Mouse (Mus musculus) stomach, embryonic 16.5 days (tissue): ENCODE measurements around the gene Tnfrsf13c. TPM values are rescaled to one million over a fixed set of nuclear protein-coding genes. Genes with fewer than 3 reads are reported as not detected.
"Not testable (repeated sequence)": the region's sequence is repeated elsewhere in the genome, so short reads cannot be mapped to it uniquely, and the experiment has no call there.

Experiments used
- ATAC-seq: fragments of 200-750 bp; cut with Nextera tagmentation; 2 replicates; pipeline ENCODE4 v1.8.0; 2017; ENCODE audit warnings: moderate number of reproducible peaks, moderate TSS enrichment; ENCODE audit not compliant: insufficient read depth, low FRiP score
- H3K27ac ChIP-seq: fragments of 300-500 bp; sonication (generic); 2 replicates; pipeline ENCODE4 v1.5.1; 2014; ENCODE audit warnings: low read length
- H3K27me3 ChIP-seq: fragments of 300-500 bp; sonication (generic); 2 replicates; pipeline ENCODE4 v1.6.1; 2014; ENCODE audit warnings: low read length, control low read depth, mixed read lengths; ENCODE audit not compliant: control insufficient read depth, insufficient read depth
- H3K36me3 ChIP-seq: fragments of 300-500 bp; sonication (generic); 2 replicates; pipeline ENCODE4 v1.6.1; 2014; ENCODE audit warnings: low read length; ENCODE audit not compliant: control insufficient read depth, insufficient read depth
- H3K4me1 ChIP-seq: fragments of 300-500 bp; sonication (generic); 2 replicates; pipeline ENCODE4 v1.6.1; 2014; ENCODE audit warnings: low read length, control low read depth, mixed read lengths; ENCODE audit not compliant: control insufficient read depth, insufficient read depth
- H3K4me2 ChIP-seq: fragments of 300-500 bp; sonication (generic); 2 replicates; pipeline ENCODE4 v1.6.1; 2014; ENCODE audit warnings: low read depth, low read length, mixed read lengths
- H3K4me3 ChIP-seq: fragments of 300-500 bp; sonication (generic); replicated peaks from 2 replicates; pipeline ENCODE4 v1.5.1; 2014; ENCODE audit warnings: mild to moderate bottlenecking, low read length
- H3K9ac ChIP-seq: fragments of 300-500 bp; sonication (generic); 2 replicates; pipeline ENCODE4 v1.6.1; 2014; ENCODE audit warnings: low read length
- H3K9me3 ChIP-seq: fragments of 300-500 bp; sonication (generic); replicated peaks from 2 replicates; pipeline ENCODE4 v1.6.1; 2016; ENCODE audit warnings: low read length, control low read depth; ENCODE audit not compliant: control insufficient read depth
- WGBS: fragments of 180-500 bp; shearing (Covaris S2); extraction: QIAGEN DNeasy Blood & Tissue Kit; methylation state at CpG from one replicate; pipeline ENCODE4 v1.1.7; 2014; 5-methylcytosine and 5-hydroxymethylcytosine counted together
- polyA plus RNA-seq: library from polyadenylated mRNA; unstranded; fragments of >200 nt; fragmentation: Nextera tagmentation; extraction: Ambion mirVana; gene quantifications from 2 replicates; pipeline ENCODE4 v1.2.1, GENCODE M21; 2015

Tnfrsf13c gene
- polyA plus RNA-seq, 1 experiment from 2014 or later: 0.10 TPM

- H3K4me1 ChIP-seq: no peaks in the 10 kb centered on the region
- H3K27ac ChIP-seq: no peak within 1 kb of the TSS
- H3K27me3 ChIP-seq: no peaks in the 10 kb centered on the region
- 70% methylated on average over 6 of the region's 6 CpGs for WGBS
- H3K4me2 ChIP-seq: no peak within 1 kb of the TSS
- no peaks in the 10 kb centered on the region for H3K36me3 ChIP-seq
- no peaks in the 10 kb centered on the region for H3K9me3 ChIP-seq
- no peak within 1 kb of the TSS for H3K4me3 ChIP-seq
- no peak for ATAC-seq
- no peak within 1 kb of the TSS for H3K9ac ChIP-seq
Measured at GRCm38 (mm10) chr15:82252097-82252496, 27.9 kb upstream of the Tnfrsf13c start, which contains the start of gene 1500009C09Rik. Gene 1500009C09Rik, plus strand, starts transcription at chr15:82252397.

- no peaks in the 10 kb centered on the region for H3K4me1 ChIP-seq
- H3K9ac ChIP-seq: no peak overlapping the region
- no peaks in the 10 kb centered on the region for H3K27me3 ChIP-seq
- no peak overlapping the region for H3K4me3 ChIP-seq
- no peaks in the 10 kb centered on the region for H3K36me3 ChIP-seq
- no peaks in the 10 kb centered on the region for H3K9me3 ChIP-seq
- H3K27ac ChIP-seq: no peak overlapping the region
- H3K4me2 ChIP-seq: no peak overlapping the region
- ATAC-seq: no peak
- WGBS: 95% methylated on average over 3 of the region's 3 CpGs
Measured at GRCm38 (mm10) chr15:82251579-82251978, 27.4 kb upstream of the Tnfrsf13c start.

GRCm38 (mm10) chr15:82247131-82247776, 23.1 kb upstream of the Tnfrsf13c start:
- Histone ChIP-seq H3K4me3 (no peak overlapping the region), H3K9me3 (no peaks in the 10 kb centered on the region), H3K27me3 (no peaks in the 10 kb centered on the region), H3K4me2 (no peak overlapping the region), H3K27ac (no peak overlapping the region), H3K9ac (no peak overlapping the region), H3K4me1 (peaks cover 7% of the 10 kb centered on the region; the same call in 1 of the 2 replicates), H3K36me3 (no peaks in the 10 kb centered on the region)
- ATAC-seq: no peak
- WGBS: 62% methylated on average over 3 of the region's 3 CpGs

GRCm38 (mm10) chr15:82244805-82245161, 20.6 kb upstream of the Tnfrsf13c start:
- Histone ChIP-seq H3K27ac (peak overlapping the region; percentile 71), H3K4me3 (peak overlapping the region; percentile 82), H3K9ac (peak overlapping the region; percentile 75), H3K4me2 (peak overlapping the region; percentile 90)
- 0 out of 2 replicates have a peak, but pooled peaks have one; percentile 2 for ATAC-seq
- not testable (repeated sequence) for H3K36me3 ChIP-seq, H3K4me1 ChIP-seq, H3K9me3 ChIP-seq, H3K27me3 ChIP-seq
- WGBS: 22% methylated on average over 9 of the region's 9 CpGs

GRCm38 (mm10) chr15:82244115-82244804, 20.1 kb upstream of the Tnfrsf13c start, which contains the start of gene Cenpm:
Gene Cenpm, minus strand, starts transcription at chr15:82244748.
- Histone ChIP-seq H3K27ac (peak within 1 kb of the TSS; percentile 71), H3K36me3 (no peaks in the 10 kb centered on the region), H3K4me2 (peak within 1 kb of the TSS; percentile 90), H3K4me3 (peak within 1 kb of the TSS; percentile 82), H3K9me3 (no peaks in the 10 kb centered on the region), H3K27me3 (no peaks in the 10 kb centered on the region), H3K9ac (peak within 1 kb of the TSS; percentile 75), H3K4me1 (peaks cover 7% of the 10 kb centered on the region; the same call in 1 of the 2 replicates)
- peak; percentile 97 for ATAC-seq
- WGBS: 0% methylated on average over 65 of the region's 65 CpGs

GRCm38 (mm10) chr15:82243742-82244114, 19.6 kb upstream of the Tnfrsf13c start:
- Histone ChIP-seq H3K27ac (peak overlapping the region; percentile 10; the same call in 1 of the 2 replicates), H3K4me2 (peak overlapping the region; percentile 90), H3K9me3 (no peaks in the 10 kb centered on the region), H3K27me3 (no peaks in the 10 kb centered on the region), H3K9ac (peak overlapping the region; percentile 75), H3K4me3 (peak overlapping the region; percentile 82), H3K4me1 (peaks cover 7% of the 10 kb centered on the region; the same call in 1 of the 2 replicates), H3K36me3 (no peaks in the 10 kb centered on the region)
- ATAC-seq: peak; percentile 8; the same call in 1 of the 2 replicates
- WGBS: 2% methylated on average over 12 of the region's 12 CpGs

GRCm38 (mm10) chr15:82243311-82243710, 19.1 kb upstream of the Tnfrsf13c start:
- peak overlapping the region; percentile 90 for H3K4me2 ChIP-seq
- no peaks in the 10 kb centered on the region for H3K36me3 ChIP-seq
- WGBS: 71% methylated on average over 3 of the region's 3 CpGs
- H3K27me3 ChIP-seq: no peaks in the 10 kb centered on the region
- H3K9me3 ChIP-seq: no peaks in the 10 kb centered on the region
- peak overlapping the region; percentile 82 for H3K4me3 ChIP-seq
- H3K4me1 ChIP-seq: peaks cover 7% of the 10 kb centered on the region; the same call in 1 of the 2 replicates
- no peak overlapping the region for H3K27ac ChIP-seq
- H3K9ac ChIP-seq: peak overlapping the region; percentile 75
- ATAC-seq: no peak

GRCm38 (mm10) chr15:82236565-82236964, 12.4 kb upstream of the Tnfrsf13c start:
- 20% methylated on average over 5 of the region's 5 CpGs for WGBS
- Histone ChIP-seq H3K9me3 (no peaks in the 10 kb centered on the region), H3K4me1 (no peaks in the 10 kb centered on the region), H3K36me3 (no peaks in the 10 kb centered on the region), H3K27ac (no peak overlapping the region), H3K4me3 (no peak overlapping the region), H3K4me2 (no peak overlapping the region), H3K27me3 (no peaks in the 10 kb centered on the region), H3K9ac (no peak overlapping the region)
- ATAC-seq: peak; percentile 80; the same call in 1 of the 2 replicates

GRCm38 (mm10) chr15:82235661-82236060, 11.5 kb upstream of the Tnfrsf13c start:
- H3K9ac ChIP-seq: no peak overlapping the region
- H3K36me3 ChIP-seq: no peaks in the 10 kb centered on the region
- no peaks in the 10 kb centered on the region for H3K27me3 ChIP-seq
- no peak overlapping the region for H3K4me3 ChIP-seq
- no peak overlapping the region for H3K27ac ChIP-seq
- H3K4me1 ChIP-seq: no peaks in the 10 kb centered on the region
- WGBS: 58% methylated on average over 10 of the region's 10 CpGs
- no peaks in the 10 kb centered on the region for H3K9me3 ChIP-seq
- no peak overlapping the region for H3K4me2 ChIP-seq
- 0 out of 2 replicates have a peak, but pooled peaks have one; percentile 18 for ATAC-seq
